Mouse (Mus musculus): ENCODE results near the gene Rad51b.

Gene Rad51b

DNA sequence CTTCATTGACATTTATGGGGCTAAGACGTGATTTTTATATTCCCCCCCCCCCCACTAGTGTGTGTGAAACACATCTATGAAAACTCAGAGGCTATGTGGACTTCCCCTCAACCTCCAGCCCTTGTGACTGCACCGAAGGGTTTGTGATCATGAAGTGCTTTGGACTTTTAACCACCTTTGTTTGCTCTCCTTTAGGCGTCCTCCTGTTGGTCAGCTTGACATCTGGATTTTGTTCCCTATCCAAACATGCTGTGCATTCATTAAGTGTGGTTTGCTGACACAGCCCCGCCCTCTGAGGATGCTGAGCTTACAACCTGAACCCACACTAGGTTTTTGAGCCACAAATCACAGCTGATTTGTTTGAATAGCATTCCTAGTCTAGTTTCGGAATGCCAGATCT lies 502.3 kb downstream of the Rad51b start:
- no peak for DNase-seq (ENCODE audit: low spot score in 2 of 2)

GRCm38 (mm10) chr12:79803670-79804069 lies 506.6 kb downstream of the Rad51b start:
- DNase-seq (ENCODE audit: low spot score in 2 of 2), result no peak

GRCm38 (mm10) chr12:79804776-79805524 lies 507.9 kb downstream of the Rad51b start:
- no peak for DNase-seq (ENCODE audit: low spot score in 2 of 2)

- no peak for DNase-seq (ENCODE audit: low spot score in 2 of 2)
Observed at GRCm38 (mm10) chr12:79806990-79807389, 509.9 kb downstream of the Rad51b start.

DNA sequence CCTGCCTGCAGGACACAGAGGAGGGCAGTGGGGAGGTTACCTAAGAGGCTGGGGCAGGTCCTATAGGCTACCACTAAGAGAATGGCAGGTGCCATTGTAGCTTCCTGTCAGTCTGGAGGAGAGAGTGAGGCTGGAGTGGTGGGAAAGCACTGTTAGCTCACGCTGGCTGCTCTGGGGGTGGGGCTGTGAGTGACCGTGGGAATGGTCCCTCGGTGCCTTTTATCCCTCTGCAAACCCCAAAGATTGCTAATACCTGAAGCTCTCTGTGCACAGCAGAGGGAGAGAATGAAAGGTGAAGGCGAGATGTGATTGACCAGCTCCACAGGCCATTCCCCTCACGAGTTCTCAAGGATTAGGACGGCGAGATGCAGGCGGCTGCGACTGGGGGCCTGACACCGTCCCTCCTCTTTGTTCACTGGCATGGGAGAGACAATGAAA lies 510.3 kb downstream of the Rad51b start:
- DNase-seq (ENCODE audit: low spot score in 2 of 2), result no peak

DNA sequence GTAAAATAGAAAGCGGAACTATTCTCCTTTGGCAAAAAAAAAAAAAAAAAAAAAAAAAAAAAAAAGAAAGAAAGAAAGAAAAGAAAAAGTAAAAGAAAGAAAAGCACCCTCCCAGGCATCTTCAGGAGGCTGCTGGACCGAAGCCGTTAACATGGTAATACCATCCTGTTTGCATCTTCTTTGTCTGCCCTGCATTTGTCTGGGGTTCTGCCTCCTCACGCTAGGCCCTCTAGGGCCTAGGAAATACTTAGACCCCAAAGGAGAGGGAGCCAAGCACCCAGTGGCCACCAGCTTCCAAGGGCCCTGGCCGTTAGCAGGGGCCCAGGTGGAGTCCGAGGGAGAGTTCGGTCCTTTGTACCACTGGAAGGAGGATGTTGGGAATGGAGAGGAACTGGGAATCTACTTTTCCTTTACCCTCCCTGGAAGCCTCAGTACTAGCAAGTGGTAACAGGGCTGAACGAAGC lies 510.9 kb downstream of the Rad51b start:
- DNase-seq (ENCODE audit: low spot score in 2 of 2), result no peak

- DNase-seq (ENCODE audit: low spot score in 2 of 2), result no peak
Observed at GRCm38 (mm10) chr12:79808426-79809398, 511.6 kb downstream of the Rad51b start.

- DNase-seq (ENCODE audit: low spot score in 2 of 2), result no peak
Observed at GRCm38 (mm10) chr12:79809518-79809917, 512.4 kb downstream of the Rad51b start.

GRCm38 (mm10) chr12:79812422-79812821 lies 515.3 kb downstream of the Rad51b start:
- DNase-seq (ENCODE audit: low spot score in 2 of 2), result no peak

DNA sequence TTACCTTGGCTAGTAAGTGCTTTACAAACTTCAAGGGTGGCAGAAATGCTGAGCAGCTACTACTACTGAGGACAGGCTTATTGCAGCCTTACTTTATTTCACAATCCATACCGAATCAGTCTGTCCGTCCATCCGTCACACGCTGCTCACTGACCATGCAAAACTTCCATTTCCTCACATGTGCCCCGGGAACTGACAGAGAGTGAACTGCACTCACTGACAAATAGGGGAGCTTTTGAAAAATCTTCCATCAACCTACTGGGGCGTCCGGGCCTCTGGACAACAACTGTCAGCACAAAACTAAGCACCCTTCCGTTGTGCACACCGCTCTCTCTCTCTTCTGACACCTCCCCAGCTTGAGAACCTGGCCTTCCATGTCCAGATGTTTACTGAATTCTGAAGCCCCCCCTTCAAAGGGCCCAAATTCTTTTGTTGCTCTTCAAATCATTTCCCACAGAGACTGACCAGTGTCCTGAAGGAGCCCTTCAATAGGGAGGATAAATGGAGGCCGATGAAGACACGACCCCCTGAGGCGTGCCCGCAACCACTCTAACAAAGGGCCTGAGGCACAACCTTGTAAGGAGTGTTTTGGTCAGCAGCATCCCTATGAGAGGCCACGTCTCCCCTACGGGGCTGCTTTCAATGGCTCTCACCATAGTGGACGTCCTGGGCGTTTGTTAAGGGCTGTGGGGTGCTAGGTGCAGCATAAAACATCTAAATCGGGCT lies 515.9 kb downstream of the Rad51b start:
- DNase-seq (ENCODE audit: low spot score in 2 of 2), result no peak

- DNase-seq (ENCODE audit: low spot score in 2 of 2), result no peak
Observed at GRCm38 (mm10) chr12:79813566-79814305, 516.7 kb downstream of the Rad51b start.

DNA sequence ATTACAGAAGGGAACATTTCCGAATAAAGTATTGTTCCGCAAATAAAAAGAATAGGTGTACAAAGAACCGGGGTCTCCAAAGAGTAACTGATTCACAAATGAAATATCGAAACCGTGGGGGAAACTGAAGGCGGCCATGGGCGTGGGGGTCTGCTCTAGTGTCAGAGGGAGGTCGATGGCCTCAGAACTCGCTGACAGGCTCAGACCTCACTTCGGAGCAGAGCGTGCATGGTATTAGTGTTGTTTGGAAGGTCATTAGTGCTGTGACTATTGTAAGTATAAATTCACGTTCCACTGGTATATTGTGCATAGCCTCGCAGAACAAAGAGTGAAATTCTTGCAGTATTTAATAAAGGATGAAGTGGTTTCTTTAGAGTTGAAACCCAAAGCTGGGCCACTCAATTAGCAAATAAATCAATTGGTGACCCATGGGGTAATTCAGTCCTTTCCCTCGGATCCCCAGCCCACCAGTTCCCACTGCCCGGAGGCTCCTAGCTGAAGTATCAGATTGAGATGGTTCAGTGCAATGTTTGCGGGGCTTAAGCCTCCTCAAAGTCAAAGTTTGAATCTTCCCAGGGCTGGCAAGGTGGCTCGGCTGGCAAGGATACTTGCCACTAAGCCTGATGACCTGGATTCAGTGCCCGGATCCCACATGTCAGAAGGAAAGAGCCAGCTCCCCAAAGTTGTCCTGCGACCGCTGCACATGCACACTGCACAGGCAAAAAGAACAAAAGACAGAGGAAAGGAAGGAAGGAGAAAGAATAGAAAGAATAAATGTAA lies 517.4 kb downstream of the Rad51b start:
- DNase-seq (ENCODE audit: low spot score in 2 of 2), result no peak

GRCm38 (mm10) chr12:79816241-79816640 lies 519.2 kb downstream of the Rad51b start:
- DNase-seq (ENCODE audit: low spot score in 2 of 2), result no peak

DNA sequence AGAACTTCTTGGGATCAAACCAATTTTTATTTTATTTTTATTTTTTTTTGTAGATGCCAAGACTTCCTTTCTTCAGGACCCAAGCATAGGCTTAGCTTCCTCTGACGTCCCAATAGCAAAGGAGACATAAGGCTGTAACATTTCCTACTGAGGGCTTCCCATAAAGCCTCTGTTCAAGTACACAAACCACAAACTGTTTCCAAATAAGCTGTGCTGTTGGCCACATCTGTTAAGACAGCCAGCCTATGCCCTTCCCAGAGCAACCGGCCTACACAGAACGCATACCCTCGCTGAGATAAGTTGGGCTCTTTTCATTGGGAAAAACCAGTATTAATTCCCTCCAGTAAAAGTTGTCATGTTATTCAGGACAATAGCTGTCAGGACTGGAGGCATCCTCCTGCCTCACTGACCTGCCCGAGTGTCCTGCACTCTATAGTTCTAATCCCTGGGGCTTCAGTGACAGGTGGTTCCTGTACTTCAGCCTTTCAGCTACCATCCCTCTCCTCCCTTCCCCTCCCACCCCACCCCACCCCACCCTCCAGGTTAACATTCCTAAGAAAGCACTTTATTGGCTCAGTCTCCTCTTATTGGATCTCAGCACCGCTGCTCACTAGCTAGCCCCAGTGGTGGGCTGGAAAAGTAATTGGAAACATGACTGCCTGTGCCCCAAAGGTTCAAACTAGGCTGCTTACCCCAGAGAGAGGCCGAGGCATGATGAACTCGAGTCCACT lies 523.3 kb downstream of the Rad51b start:
- no peak for DNase-seq (ENCODE audit: low spot score in 2 of 2)

- DNase-seq (ENCODE audit: low spot score in 2 of 2), result no peak
Observed at GRCm38 (mm10) chr12:79821901-79822300, 524.8 kb downstream of the Rad51b start.

DNA sequence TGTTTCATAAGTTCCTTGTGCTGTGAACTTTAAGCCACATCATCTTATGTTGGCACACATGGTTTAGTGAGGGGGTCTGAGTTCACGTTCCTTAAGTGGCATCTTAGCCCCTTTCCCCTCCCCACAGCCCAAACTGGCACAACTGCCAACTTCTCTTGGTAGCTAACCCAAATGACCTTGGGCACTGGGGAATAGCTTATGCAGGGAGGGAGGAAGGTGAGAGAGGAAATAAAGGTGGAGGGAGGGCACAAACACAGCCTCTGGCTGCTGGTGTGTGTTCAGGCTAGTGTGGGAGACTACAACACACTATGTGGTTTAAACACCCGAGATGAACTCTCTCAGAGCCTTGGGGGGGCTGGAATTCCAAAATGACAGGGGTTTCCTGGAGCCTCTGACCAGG lies 525.3 kb downstream of the Rad51b start:
- no peak for DNase-seq (ENCODE audit: low spot score in 2 of 2)

DNA sequence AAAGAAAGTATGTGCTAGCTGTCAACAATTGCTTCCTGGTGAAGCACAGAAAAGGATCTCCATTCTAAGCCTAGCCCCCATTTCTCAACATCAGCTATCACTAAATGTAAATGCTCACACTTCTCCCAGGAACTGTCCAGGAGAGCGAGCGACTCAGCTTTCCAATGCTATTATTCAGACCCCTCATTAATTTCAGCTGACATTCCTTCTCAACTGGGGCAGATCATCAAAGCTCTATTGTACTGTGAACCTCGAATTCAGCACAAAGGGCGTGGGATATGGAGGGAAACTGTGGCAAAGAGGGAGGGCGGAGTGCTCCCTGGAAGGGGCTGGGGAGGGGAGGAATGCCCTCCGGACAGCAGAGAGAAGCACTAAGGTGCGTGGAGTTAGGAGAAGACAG lies 528.8 kb downstream of the Rad51b start:
- DNase-seq (ENCODE audit: low spot score in 2 of 2), result no peak

GRCm38 (mm10) chr12:79827233-79827692 lies 530.2 kb downstream of the Rad51b start:
- DNase-seq (ENCODE audit: low spot score in 2 of 2), result no peak

GRCm38 (mm10) chr12:79827735-79828134 lies 530.7 kb downstream of the Rad51b start:
- DNase-seq (ENCODE audit: low spot score in 2 of 2), result no peak

DNA sequence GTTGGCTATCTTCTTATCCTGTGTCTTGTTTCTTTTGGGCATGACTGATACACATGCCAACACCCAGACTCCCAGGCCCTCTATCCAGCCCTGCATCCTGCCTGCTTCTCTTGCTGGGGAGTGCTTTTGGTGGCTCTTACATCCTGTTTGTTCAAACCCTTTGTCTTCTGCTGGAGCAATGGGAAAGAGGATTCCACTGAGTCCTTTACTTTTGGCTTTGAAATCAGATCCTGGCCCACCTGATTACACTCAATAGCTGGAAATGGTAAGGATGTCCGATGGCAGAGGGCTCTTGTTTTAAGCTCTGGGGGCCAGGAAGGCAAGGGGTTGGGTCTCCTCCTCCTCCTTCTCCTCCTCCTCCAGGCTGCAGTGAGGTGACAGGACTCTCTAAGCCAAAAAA lies 533.6 kb downstream of the Rad51b start:
- DNase-seq (ENCODE audit: low spot score in 2 of 2), result no peak
